Mouse (Mus musculus): Measurements from ENCODE around the gene Agbl4. TPM values are rescaled to one million over a fixed set of nuclear protein-coding genes. Genes with fewer than 3 reads are reported as not detected.

Agbl4 gene
- polyA plus RNA-seq, 1 experiment: not detected

- TF ChIP-seq CTCF (IDR thresholded peaks at IDR 0.05; ENCODE audit: insufficient read depth, low read depth, low read length): no peak
- no peak for TF ChIP-seq POLR2A (IDR thresholded peaks at IDR 0.05; ENCODE audit: insufficient read depth, low read depth, low read length)
- H3K27ac ChIP-seq (ENCODE audit: insufficient read depth, low read depth, low read length): no peak overlapping the region
- H3K4me1 ChIP-seq (ENCODE audit: control insufficient read depth, insufficient read depth, low read length): no peaks in the 10 kb centered on the region
- no peak overlapping the region for H3K4me3 ChIP-seq (ENCODE audit: insufficient read depth, low read depth, low read length)
- 98% methylated on average over 5 of the region's 5 CpGs for WGBS
Measured at GRCm38 (mm10) chr4:111452192-111452591, 1054.7 kb downstream of the Agbl4 start.

GRCm38 (mm10) chr4:111453275-111453674 lies 1055.8 kb downstream of the Agbl4 start:
- no peak overlapping the region for H3K27ac ChIP-seq (ENCODE audit: insufficient read depth, low read depth, low read length)
- TF ChIP-seq CTCF (IDR thresholded peaks at IDR 0.05; ENCODE audit: insufficient read depth, low read depth, low read length): no peak
- TF ChIP-seq POLR2A (IDR thresholded peaks at IDR 0.05; ENCODE audit: insufficient read depth, low read depth, low read length): no peak
- 76% methylated on average over 3 of the region's 3 CpGs for WGBS
- no peaks in the 10 kb centered on the region for H3K4me1 ChIP-seq (ENCODE audit: control insufficient read depth, insufficient read depth, low read length)
- H3K4me3 ChIP-seq (ENCODE audit: insufficient read depth, low read depth, low read length): no peak overlapping the region

- H3K27ac ChIP-seq (ENCODE audit: insufficient read depth, low read depth, low read length): no peak overlapping the region
- no peaks in the 10 kb centered on the region for H3K4me1 ChIP-seq (ENCODE audit: control insufficient read depth, insufficient read depth, low read length)
- WGBS: 96% methylated on average over 5 of the region's 5 CpGs
- H3K4me3 ChIP-seq (ENCODE audit: insufficient read depth, low read depth, low read length): no peak overlapping the region
- TF ChIP-seq CTCF (IDR thresholded peaks at IDR 0.05; ENCODE audit: insufficient read depth, low read depth, low read length) (no peak), POLR2A (IDR thresholded peaks at IDR 0.05; ENCODE audit: insufficient read depth, low read depth, low read length) (no peak)
Measured at GRCm38 (mm10) chr4:111455621-111456020, 1058.2 kb downstream of the Agbl4 start.

- 91% methylated on average over 5 of the region's 5 CpGs for WGBS
- no peak overlapping the region for H3K27ac ChIP-seq (ENCODE audit: insufficient read depth, low read depth, low read length)
- TF ChIP-seq POLR2A (IDR thresholded peaks at IDR 0.05; ENCODE audit: insufficient read depth, low read depth, low read length) (no peak), CTCF (IDR thresholded peaks at IDR 0.05; ENCODE audit: insufficient read depth, low read depth, low read length) (no peak)
- no peak overlapping the region for H3K4me3 ChIP-seq (ENCODE audit: insufficient read depth, low read depth, low read length)
- H3K4me1 ChIP-seq (ENCODE audit: control insufficient read depth, insufficient read depth, low read length): no peaks in the 10 kb centered on the region
Measured at GRCm38 (mm10) chr4:111457568-111457967, 1060.1 kb downstream of the Agbl4 start.

- Histone ChIP-seq H3K4me1 (ENCODE audit: control insufficient read depth, insufficient read depth, low read length) (no peaks in the 10 kb centered on the region), H3K4me3 (ENCODE audit: insufficient read depth, low read depth, low read length) (no peak overlapping the region), H3K27ac (ENCODE audit: insufficient read depth, low read depth, low read length) (no peak overlapping the region)
- TF ChIP-seq POLR2A (IDR thresholded peaks at IDR 0.05; ENCODE audit: insufficient read depth, low read depth, low read length) (no peak), CTCF (IDR thresholded peaks at IDR 0.05; ENCODE audit: insufficient read depth, low read depth, low read length) (no peak)
- 87% methylated on average over 2 of the region's 2 CpGs for WGBS
Measured at GRCm38 (mm10) chr4:111467293-111467773, 1069.9 kb downstream of the Agbl4 start.

GRCm38 (mm10) chr4:111467796-111468195 lies 1070.3 kb downstream of the Agbl4 start:
- no peak overlapping the region for H3K4me3 ChIP-seq (ENCODE audit: insufficient read depth, low read depth, low read length)
- no peaks in the 10 kb centered on the region for H3K4me1 ChIP-seq (ENCODE audit: control insufficient read depth, insufficient read depth, low read length)
- TF ChIP-seq CTCF (IDR thresholded peaks at IDR 0.05; ENCODE audit: insufficient read depth, low read depth, low read length) (no peak), POLR2A (IDR thresholded peaks at IDR 0.05; ENCODE audit: insufficient read depth, low read depth, low read length) (no peak)
- 89% methylated on average over 4 of the region's 4 CpGs for WGBS
- no peak overlapping the region for H3K27ac ChIP-seq (ENCODE audit: insufficient read depth, low read depth, low read length)

- TF ChIP-seq CTCF (IDR thresholded peaks at IDR 0.05; ENCODE audit: insufficient read depth, low read depth, low read length): no peak
- TF ChIP-seq POLR2A (IDR thresholded peaks at IDR 0.05; ENCODE audit: insufficient read depth, low read depth, low read length): no peak
- H3K4me1 ChIP-seq (ENCODE audit: control insufficient read depth, insufficient read depth, low read length): no peaks in the 10 kb centered on the region
- H3K4me3 ChIP-seq (ENCODE audit: insufficient read depth, low read depth, low read length): no peak overlapping the region
- 90% methylated on average over 2 of the region's 2 CpGs for WGBS
- H3K27ac ChIP-seq (ENCODE audit: insufficient read depth, low read depth, low read length): no peak overlapping the region
Measured at GRCm38 (mm10) chr4:111469847-111470246, 1072.4 kb downstream of the Agbl4 start.

GRCm38 (mm10) chr4:111471726-111472125 lies 1074.3 kb downstream of the Agbl4 start:
- 90% methylated on average over 3 of the region's 3 CpGs for WGBS
- TF ChIP-seq POLR2A (IDR thresholded peaks at IDR 0.05; ENCODE audit: insufficient read depth, low read depth, low read length) (no peak), CTCF (IDR thresholded peaks at IDR 0.05; ENCODE audit: insufficient read depth, low read depth, low read length) (no peak)

GRCm38 (mm10) chr4:111472511-111472910 lies 1075.0 kb downstream of the Agbl4 start:
- Histone ChIP-seq H3K4me3 (ENCODE audit: insufficient read depth, low read depth, low read length) (no peak overlapping the region), H3K27ac (ENCODE audit: insufficient read depth, low read depth, low read length) (no peak overlapping the region), H3K4me1 (ENCODE audit: control insufficient read depth, insufficient read depth, low read length) (no peaks in the 10 kb centered on the region)
- TF ChIP-seq CTCF (IDR thresholded peaks at IDR 0.05; ENCODE audit: insufficient read depth, low read depth, low read length) (no peak), POLR2A (IDR thresholded peaks at IDR 0.05; ENCODE audit: insufficient read depth, low read depth, low read length) (no peak)
- 33% methylated on average over 3 of the region's 3 CpGs for WGBS

More at GRCm38 (mm10) chr4:111471726-111472125, 1074.3 kb downstream of the Agbl4 start:
- Histone ChIP-seq H3K27ac (ENCODE audit: insufficient read depth, low read depth, low read length) (no peak overlapping the region), H3K4me3 (ENCODE audit: insufficient read depth, low read depth, low read length) (no peak overlapping the region), H3K4me1 (ENCODE audit: control insufficient read depth, insufficient read depth, low read length) (no peaks in the 10 kb centered on the region)

GRCm38 (mm10) chr4:111473014-111473413 lies 1075.6 kb downstream of the Agbl4 start:
- TF ChIP-seq CTCF (IDR thresholded peaks at IDR 0.05; ENCODE audit: insufficient read depth, low read depth, low read length): no peak
- no peak for TF ChIP-seq POLR2A (IDR thresholded peaks at IDR 0.05; ENCODE audit: insufficient read depth, low read depth, low read length)
- 91% methylated on average over 1 of the region's 1 CpGs for WGBS

More at GRCm38 (mm10) chr4:111473014-111473413, 1075.6 kb downstream of the Agbl4 start:
- Histone ChIP-seq H3K4me3 (ENCODE audit: insufficient read depth, low read depth, low read length) (no peak overlapping the region), H3K27ac (ENCODE audit: insufficient read depth, low read depth, low read length) (no peak overlapping the region), H3K4me1 (ENCODE audit: control insufficient read depth, insufficient read depth, low read length) (no peaks in the 10 kb centered on the region)

Data from olfactory bulb, adult 2 months (tissue).